ENCODE assay signal across 35 mouse cellular contexts in the genomic region with DNA sequence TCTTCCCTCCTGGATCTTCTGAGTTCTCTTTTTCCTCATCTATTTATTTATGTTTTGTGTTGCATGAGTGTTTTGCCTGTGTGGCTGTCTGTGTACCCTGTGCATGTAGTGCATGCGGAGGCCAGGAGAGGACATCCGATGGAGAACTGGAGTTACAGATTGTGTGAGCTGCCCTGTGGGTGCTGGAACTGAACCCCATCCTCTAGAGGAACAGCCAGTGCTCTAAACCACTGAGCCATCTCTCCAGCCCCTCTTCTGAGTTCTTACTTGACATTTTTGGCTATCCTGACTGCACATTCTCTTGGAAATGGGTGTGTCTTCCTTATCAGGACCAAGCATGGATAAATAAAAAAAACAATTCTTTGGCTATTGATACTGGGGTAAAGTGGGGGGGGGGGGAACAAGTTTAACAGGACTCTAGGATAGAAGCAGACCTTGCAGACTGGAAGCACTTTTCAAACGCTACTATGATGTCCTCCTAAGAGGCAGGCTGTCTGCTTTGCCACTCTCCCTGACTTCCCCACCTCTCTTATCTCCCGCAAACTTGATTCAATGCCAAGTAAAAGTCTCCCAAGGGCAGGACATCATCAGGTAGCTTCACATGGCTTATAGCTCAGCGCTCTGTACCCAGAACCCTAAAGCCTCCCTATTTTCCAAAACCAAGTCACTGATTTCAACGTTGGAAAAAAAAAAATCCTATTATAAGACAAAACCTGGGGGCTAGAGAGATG. TPM values are rescaled to one million over a fixed set of nuclear protein-coding genes. Genes with fewer than 3 reads are reported as not detected.
DNase-seq lines count a peak whose midpoint lies in the region; ATAC-seq and TF ChIP-seq lines count a peak whose summit lies in the region.
"Had no signal": no experiment of that assay in that cellular context is flagged by ENCODE, and none has a peak within 500 bp of the region (broad histone marks: within the 10 kb centered on the region; RNA-seq: fewer than 3 reads in every experiment).

No protein-coding gene starts in this region.

- no peaks in the 10 kb centered on the region for H3K79me2 ChIP-seq in MEL (ENCODE audit: control insufficient read depth, insufficient read depth, low read length, poor library complexity)

- TF ChIP-seq POLR2A in MEL (IDR thresholded peaks at IDR 0.05; ENCODE audit: control insufficient read depth in 1 of 2, insufficient read depth in 1 of 2, low read depth in 1 of 2, low read length in 2 of 2, poor library complexity in 1 of 2): no peak

- WGBS in liver, embryonic 11.5 days: 66% methylated on average over 6 of the region's 6 CpGs
- 41% methylated on average over 6 of the region's 6 CpGs for WGBS in liver, embryonic 13.5 days (ENCODE audit: insufficient replicate concordance)
- 87% methylated on average over 6 of the region's 6 CpGs for WGBS in neural tube, embryonic 15.5 days

- no peaks in the 10 kb centered on the region for H3K9me3 ChIP-seq in liver, embryonic 11.5 days (ENCODE audit: control insufficient read depth, low read length)
- no peaks in the 10 kb centered on the region for H3K9me3 ChIP-seq in MEL (replicated peaks; ENCODE audit: insufficient read depth, low read length)
- no peaks in the 10 kb centered on the region for H3K9me3 ChIP-seq in liver, embryonic 13.5 days (replicated peaks)
- H3K9me3 ChIP-seq in neural tube, embryonic 15.5 days (replicated peaks): no peaks in the 10 kb centered on the region
- H3K9me3 ChIP-seq: forebrain, embryonic 10.5 days; forebrain, embryonic 13.5 days; heart, embryonic 12.5 days; heart, embryonic 15.5 days; hindbrain, embryonic 10.5 days; hindbrain, embryonic 13.5 days had no signal

- DNase-seq in liver, embryonic 11.5 days (ENCODE audit: low spot score): no peak
- no peak for DNase-seq in liver
- DNase-seq in MEL (ENCODE audit: low read depth, low spot score): peak; percentile 53
- DNase-seq in liver, embryonic 13.5 days: no peak
- no peak for DNase-seq in lung, postnatal 14 days
- DNase-seq: adrenal gland, postnatal 10 days; adrenal gland, postnatal 36 days; B cell, adult 2 months; cerebellum, adult 11 months; cerebellum, adult 2 months; cerebellum, adult 9-11 months; cerebellum, postnatal 25 days; gastrocnemius, postnatal 10 days; gastrocnemius, postnatal 36 days; heart, postnatal 10 days; heart, postnatal 36 days had no signal

- no peaks in the 10 kb centered on the region for H3K36me3 ChIP-seq in liver, embryonic 11.5 days (ENCODE audit: control insufficient read depth, insufficient read depth, low read length)
- no peaks in the 10 kb centered on the region for H3K36me3 ChIP-seq in MEL (ENCODE audit: control insufficient read depth in 1 of 2, insufficient read depth in 2 of 2, low read length in 2 of 2)
- no peaks in the 10 kb centered on the region for H3K36me3 ChIP-seq in liver, embryonic 13.5 days
- H3K36me3 ChIP-seq in neural tube, embryonic 15.5 days: no peaks in the 10 kb centered on the region
- H3K36me3 ChIP-seq: forebrain, embryonic 10.5 days; heart, embryonic 12.5 days; heart, embryonic 15.5 days; hindbrain, embryonic 10.5 days; hindbrain, embryonic 13.5 days had no signal

- no peaks in the 10 kb centered on the region for H3K27me3 ChIP-seq in liver, embryonic 11.5 days (replicated peaks; ENCODE audit: control insufficient read depth, insufficient read depth, low read length)
- peaks cover 1 to 6% of the 10 kb centered on the region in 2 experiments; a peak in 3 of 4 replicates for H3K27me3 ChIP-seq in MEL (ENCODE audit: control insufficient read depth in 1 of 2, insufficient read depth in 2 of 2, low read length in 2 of 2)
- no peaks in the 10 kb centered on the region for H3K27me3 ChIP-seq in liver, embryonic 13.5 days
- no peaks in the 10 kb centered on the region for H3K27me3 ChIP-seq in neural tube, embryonic 15.5 days (replicated peaks)
- H3K27me3 ChIP-seq: forebrain, embryonic 13.5 days; heart, embryonic 12.5 days; heart, embryonic 15.5 days; hindbrain, embryonic 13.5 days; Patski had no signal

- no peak for TF ChIP-seq RAD21 in MEL (IDR thresholded peaks at IDR 0.05; ENCODE audit: low read depth, low read length)

- no peak overlapping the region for H3K4me2 ChIP-seq in liver, embryonic 11.5 days
- H3K4me2 ChIP-seq in liver, embryonic 13.5 days: no peak overlapping the region
- no peak overlapping the region for H3K4me2 ChIP-seq in neural tube, embryonic 15.5 days
- H3K4me2 ChIP-seq: forebrain, embryonic 13.5 days; heart, embryonic 12.5 days; heart, embryonic 15.5 days; hindbrain, embryonic 13.5 days had no signal

- TF ChIP-seq EP300 in MEL (IDR thresholded peaks at IDR 0.05; ENCODE audit: low read depth in 1 of 2, low read length in 2 of 2): peak in 1 of 2 experiments; percentile 30; a peak in 1 of 4 replicates

- H3K4me1 ChIP-seq in liver, embryonic 11.5 days (replicated peaks; ENCODE audit: control insufficient read depth, insufficient read depth, low read length): no peaks in the 10 kb centered on the region
- H3K4me1 ChIP-seq in MEL (ENCODE audit: control insufficient read depth in 1 of 2, insufficient read depth in 2 of 2, low read length in 2 of 2): peaks cover 0 to 7% of the 10 kb centered on the region in 2 experiments; a peak in 1 of 4 replicates
- peaks cover 21% of the 10 kb centered on the region for H3K4me1 ChIP-seq in liver, embryonic 13.5 days (replicated peaks)
- H3K4me1 ChIP-seq in neural tube, embryonic 15.5 days: peaks cover under 1% of the 10 kb centered on the region; the same call in 1 of the 2 replicates
- H3K4me1 ChIP-seq: forebrain, embryonic 10.5 days; forebrain, embryonic 13.5 days; hindbrain, embryonic 10.5 days had no signal

- no peak overlapping the region for H3K27ac ChIP-seq in liver, embryonic 11.5 days (ENCODE audit: low read depth, low read length)
- no peak overlapping the region for H3K27ac ChIP-seq in MEL (ENCODE audit: control insufficient read depth, low read depth, low read length)
- H3K27ac ChIP-seq in liver, embryonic 13.5 days: no peak overlapping the region
- H3K27ac ChIP-seq in neural tube, embryonic 15.5 days (replicated peaks): no peak overlapping the region
- H3K27ac ChIP-seq: forebrain, embryonic 10.5 days; forebrain, embryonic 13.5 days; heart, embryonic 15.5 days; hindbrain, embryonic 10.5 days; hindbrain, embryonic 13.5 days had no signal

- ATAC-seq in liver, embryonic 11.5 days (replicated peaks; ENCODE audit: low FRiP score): peak; percentile 63
- peak; percentile 55; the same call in 1 of the 2 replicates for ATAC-seq in liver, embryonic 13.5 days (ENCODE audit: low read depth)
- peak; percentile 79 for ATAC-seq in megakaryocyte-erythroid progenitor cell, adult 5-6 weeks (replicated peaks; ENCODE audit: low FRiP score, low TSS enrichment, poor library complexity, severe bottlenecking)
- ATAC-seq in neural tube, embryonic 15.5 days (ENCODE audit: low FRiP score): no peak
- no peak for ATAC-seq in CD4-positive, CD25-positive, alpha-beta regulatory T cell, adult 4 months
- ATAC-seq: forebrain, embryonic 13.5 days; forebrain, embryonic 16.5 days; hindbrain, embryonic 16.5 days; Patski had no signal

- no peak overlapping the region for H3K4me3 ChIP-seq in liver, embryonic 11.5 days (ENCODE audit: low read depth, low read length)
- H3K4me3 ChIP-seq in MEL (ENCODE audit: control insufficient read depth in 1 of 2, insufficient read depth in 1 of 2, low read depth in 2 of 2, low read length in 2 of 2): no peak overlapping the region
- H3K4me3 ChIP-seq in liver, embryonic 13.5 days (replicated peaks): no peak overlapping the region
- H3K4me3 ChIP-seq in neural tube, embryonic 15.5 days (replicated peaks): no peak overlapping the region
- H3K4me3 ChIP-seq: forebrain, embryonic 10.5 days; forebrain, embryonic 13.5 days; heart, embryonic 12.5 days; heart, embryonic 15.5 days; hindbrain, embryonic 10.5 days; hindbrain, embryonic 13.5 days had no signal

- no peak for TF ChIP-seq CTCF in MEL (IDR thresholded peaks at IDR 0.05 in 2 of 3, conservative IDR thresholded peaks at IDR 0.05 in 1 of 3; ENCODE audit: control insufficient read depth in 1 of 3, insufficient read depth in 1 of 3, low read depth in 2 of 3, low read length in 3 of 3, poor library complexity in 1 of 3, severe bottlenecking in 1 of 3)

- H3K9ac ChIP-seq in liver, embryonic 11.5 days (ENCODE audit: low read depth, low read length): no peak overlapping the region
- no peak overlapping the region for H3K9ac ChIP-seq in MEL (ENCODE audit: control insufficient read depth, low read depth, low read length, poor library complexity, severe bottlenecking)
- no peak overlapping the region for H3K9ac ChIP-seq in liver, embryonic 13.5 days
- H3K9ac ChIP-seq in neural tube, embryonic 15.5 days (replicated peaks): no peak overlapping the region
- H3K9ac ChIP-seq: forebrain, embryonic 13.5 days; heart, embryonic 12.5 days; heart, embryonic 15.5 days; hindbrain, embryonic 13.5 days had no signal

TF ChIP-seq in MEL, 35 proteins besides CTCF, POLR2A, EP300 and RAD21 (continues in another document):
- TF ChIP-seq GATA1 (IDR thresholded peaks at IDR 0.05; ENCODE audit: low read depth, low read length): peak; percentile 72

RNA-seq across cellular contexts. Expression of gene Nipal1, which starts 13.6 kb away (rescaled TPM):
- 0.92 and 0.94 TPM in 2 replicates for polyA plus RNA-seq in liver, embryonic 11.5 days (2014; fragmentation: Nextera tagmentation; extraction: Ambion mirVana)
- total RNA-seq in MEL (2012; rRNA removed): 0.13 TPM in 1 of 2 replicates, not detected in the other
- under 1 TPM in 1 of 2 experiments, not detected in 1; 0.35 TPM for polyA plus RNA-seq in MEL (2012; ENCODE audit: insufficient read depth in 1 of 2, insufficient read length in 2 of 2, low read depth in 1 of 2, low replicate concordance in 2 of 2, missing spikeins in 1 of 2)
- polyA plus RNA-seq in liver, embryonic 13.5 days (2015; fragmentation: Nextera tagmentation; extraction: Ambion mirVana): 6.4 and 7.1 TPM in 2 replicates
- 2.7 TPM in 1 of 2 replicates, not detected in the other for total RNA-seq in megakaryocyte-erythroid progenitor cell, adult 5-6 weeks (2014; fragmentation: Nextera tagmentation)
- 0.08 and 0.47 TPM in 2 replicates for total RNA-seq in megakaryocyte-erythroid progenitor cell, adult 5-6 weeks (2017)
- polyA plus RNA-seq in neural tube, embryonic 15.5 days (2015; fragmentation: Nextera tagmentation; extraction: Ambion mirVana): 0.52 and 4.1 TPM in 2 replicates
- polyA plus RNA-seq in CD4-positive, CD25-positive, alpha-beta regulatory T cell, adult 4 months (2017; shearing (Covaris generic)): 10 to 100 TPM; 28.3 to 31.1 TPM
- total RNA-seq: gastrocnemius, postnatal 36 days; granulocyte monocyte progenitor cell, adult 5-6 weeks; heart, adult 8-10 months; heart, postnatal 10 days; heart, postnatal 36 days had no signal
- polyA plus RNA-seq: cerebellum, adult 2 months; cortical plate, adult 2 months; forebrain, embryonic 16.5 days; heart, embryonic 12.5 days had no signal

RNA-seq across cellular contexts. Expression of gene Cnga1, which starts 17.1 kb away (rescaled TPM):
- polyA plus RNA-seq in liver, embryonic 11.5 days (2014; fragmentation: Nextera tagmentation; extraction: Ambion mirVana): not detected in 2 replicates
- 0.10 TPM in 1 of 2 replicates, not detected in the other for total RNA-seq in MEL (2012; rRNA removed)
- under 1 TPM in 1 of 2 experiments, not detected in 1; 0.04 TPM for polyA plus RNA-seq in MEL (2012; ENCODE audit: insufficient read depth in 1 of 2, insufficient read length in 2 of 2, low read depth in 1 of 2, low replicate concordance in 2 of 2, missing spikeins in 1 of 2)
- polyA plus RNA-seq in liver, embryonic 13.5 days (2015; fragmentation: Nextera tagmentation; extraction: Ambion mirVana): not detected in 2 replicates
- total RNA-seq in megakaryocyte-erythroid progenitor cell, adult 5-6 weeks (2014; fragmentation: Nextera tagmentation): not detected in 2 replicates
- total RNA-seq in megakaryocyte-erythroid progenitor cell, adult 5-6 weeks (2017): 0.23 TPM in 1 of 2 replicates, not detected in the other
- polyA plus RNA-seq in neural tube, embryonic 15.5 days (2015; fragmentation: Nextera tagmentation; extraction: Ambion mirVana): 0.09 TPM in 1 of 2 replicates, not detected in the other
- 1 to 10 TPM in 1 of 2 experiments, under 1 TPM in 1; 0.70 to 1.2 TPM for polyA plus RNA-seq in CD4-positive, CD25-positive, alpha-beta regulatory T cell, adult 4 months (2017; shearing (Covaris generic))
- total RNA-seq: adrenal gland, adult 18-20 months; adrenal gland, postnatal 36 days; gastrocnemius, adult 18-20 months; gastrocnemius, postnatal 10 days; gastrocnemius, postnatal 36 days; granulocyte monocyte progenitor cell, adult 5-6 weeks; heart, adult 8-10 months; heart, postnatal 10 days; heart, postnatal 36 days had no signal
- polyA plus RNA-seq: cerebellum, adult 2 months; cortical plate, adult 2 months; embryonic facial prominence, embryonic 11.5 days; embryonic facial prominence, embryonic 14.5 days; forebrain, embryonic 10.5 days; forebrain, embryonic 13.5 days; forebrain, embryonic 16.5 days; heart, embryonic 12.5 days; heart, embryonic 15.5 days; hindbrain, embryonic 10.5 days; hindbrain, embryonic 13.5 days; hindbrain, embryonic 16.5 days had no signal

Comparison
In these comparisons a context has a peak if more than half of its experiments do, and no peak if none do; other contexts are left out.
1. ATAC-seq: peak in liver, embryonic 11.5 days (single experiment), liver, embryonic 13.5 days (single experiment) and megakaryocyte-erythroid progenitor cell, adult 5-6 weeks (single experiment); none in neural tube, embryonic 15.5 days (single experiment) and CD4-positive, CD25-positive, alpha-beta regulatory T cell, adult 4 months (single experiment).